Mouse (Mus musculus) cerebellum, adult 2 months (tissue): ENCODE measurements around the gene Slc7a15.

Experiments
- CTCF ChIP-seq: fragments of 200-500 bp; IDR thresholded peaks from 2 replicates; pipeline ENCODE4 v1.5.1; 2011; ENCODE audit warnings: low read depth, mild to moderate bottlenecking, control low read depth, low read length, moderate library complexity, borderline replicate concordance; ENCODE audit not compliant: insufficient read depth
- POLR2A ChIP-seq: fragments of 200-500 bp; IDR thresholded peaks from 2 replicates; pipeline ENCODE4 v1.6.1; 2011; ENCODE audit warnings: low read length, control low read depth, borderline replicate concordance; ENCODE audit not compliant: insufficient read depth

DNA sequence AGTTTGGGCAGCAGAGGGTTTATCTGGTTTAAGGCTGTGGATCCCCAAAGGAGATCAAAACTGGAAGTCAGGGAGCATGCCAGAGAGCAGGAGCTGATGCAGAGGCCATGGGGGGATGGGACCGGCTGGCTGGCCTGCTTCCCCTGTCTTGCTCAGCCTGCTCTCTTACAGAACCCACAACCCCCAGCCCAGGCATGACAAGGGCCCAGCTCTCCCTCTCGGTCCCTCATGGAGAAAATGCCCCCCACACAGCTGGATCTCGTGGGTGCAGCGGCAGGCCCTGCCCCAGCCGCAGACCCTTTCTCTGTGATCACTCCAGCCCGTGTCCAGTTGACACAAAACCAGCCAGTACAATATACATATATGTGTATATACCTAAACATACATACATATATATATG is 30.7 kb upstream of the Slc7a15 start:
- TF ChIP-seq CTCF (no peak), POLR2A (no peak)
